Mouse (Mus musculus): ENCODE results near the gene Gpr132. TPM values are rescaled to one million over a fixed set of nuclear protein-coding genes. Genes with fewer than 3 reads are reported as not detected.

The Gpr132 gene
- total and polyA plus RNA-seq, 3 experiments, result 5.4 to 6.5 TPM; not detected in 1

GRCm38 (mm10) chr12:112881301-112881815 lies 13.3 kb upstream of the Gpr132 start:
- no peaks in the 10 kb centered on the region for H3K79me2 ChIP-seq (ENCODE audit: control insufficient read depth, insufficient read depth, low read length, poor library complexity)
- H3K27ac ChIP-seq (ENCODE audit: control insufficient read depth, low read depth, low read length), result no peak overlapping the region
- DNase-seq (ENCODE audit: low read depth, low spot score), result no peak
- TF ChIP-seq MYB (IDR thresholded peaks at IDR 0.05; ENCODE audit: low read depth, low read length), result no peak
- TF ChIP-seq MAFK (IDR thresholded peaks at IDR 0.05; ENCODE audit: borderline replicate concordance, low read depth, low read length), result no peak
- TF ChIP-seq NRF1 (IDR thresholded peaks at IDR 0.05; ENCODE audit: insufficient read depth, low read depth, low read length, poor library complexity, severe bottlenecking), result no peak
- no peak for TF ChIP-seq ZKSCAN1 (IDR thresholded peaks at IDR 0.05; ENCODE audit: low read depth, low read length)
- no peak for TF ChIP-seq BHLHE40 (IDR thresholded peaks at IDR 0.05; ENCODE audit: borderline replicate concordance, low read depth, low read length)
- TF ChIP-seq TCF12 (IDR thresholded peaks at IDR 0.05; ENCODE audit: low read depth, low read length), result no peak
- no peak for TF ChIP-seq HCFC1 (IDR thresholded peaks at IDR 0.05; ENCODE audit: low read depth, low read length)
- TF ChIP-seq SIN3A (IDR thresholded peaks at IDR 0.05; ENCODE audit: low read length), result no peak
- H3K36me3 ChIP-seq (ENCODE audit: control insufficient read depth in 1 of 2, insufficient read depth in 2 of 2, low read length in 2 of 2), result no peaks in the 10 kb centered on the region
- H3K9me3 ChIP-seq (replicated peaks; ENCODE audit: insufficient read depth, low read length), result no peaks in the 10 kb centered on the region
- H3K4me3 ChIP-seq (ENCODE audit: control insufficient read depth in 1 of 2, insufficient read depth in 1 of 2, low read depth in 2 of 2, low read length in 2 of 2), result no peak overlapping the region
- H3K9ac ChIP-seq (ENCODE audit: control insufficient read depth, low read depth, low read length, poor library complexity, severe bottlenecking), result no peak overlapping the region
- peaks cover 0 to 3% of the 10 kb centered on the region in 2 experiments; a peak in 2 of 4 replicates for H3K4me1 ChIP-seq (ENCODE audit: control insufficient read depth in 1 of 2, insufficient read depth in 2 of 2, low read length in 2 of 2)
- peaks cover 5 to 9% of the 10 kb centered on the region in 2 experiments for H3K27me3 ChIP-seq (ENCODE audit: control insufficient read depth in 1 of 2, insufficient read depth in 2 of 2, low read length in 2 of 2)

DNA sequence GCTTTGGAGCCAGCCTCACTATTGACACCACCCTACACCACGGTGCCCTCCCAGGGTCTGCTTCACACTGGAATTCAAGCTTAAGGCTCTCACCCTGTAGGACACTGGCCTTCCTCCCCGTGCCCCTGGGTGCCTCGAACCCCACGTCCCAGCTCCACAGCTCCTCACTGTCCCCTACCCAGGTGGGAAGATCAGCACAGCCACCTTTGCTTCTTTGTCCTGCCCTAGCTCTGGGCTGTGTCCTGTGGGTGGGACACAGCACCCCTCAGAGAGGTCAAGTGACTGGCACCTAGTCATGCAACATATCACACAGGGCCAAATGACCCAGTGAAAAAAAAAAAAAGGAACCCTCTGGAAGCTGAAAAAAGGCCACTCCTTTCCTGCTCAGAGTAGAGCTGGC lies 12.6 kb upstream of the Gpr132 start:
- Histone ChIP-seq H3K27me3 (ENCODE audit: control insufficient read depth in 1 of 2, insufficient read depth in 2 of 2, low read length in 2 of 2) (peaks cover 5 to 8% of the 10 kb centered on the region in 2 experiments), H3K4me3 (ENCODE audit: control insufficient read depth in 1 of 2, insufficient read depth in 1 of 2, low read depth in 2 of 2, low read length in 2 of 2) (no peak overlapping the region)

GRCm38 (mm10) chr12:112879731-112880130 lies 11.7 kb upstream of the Gpr132 start:
- no peaks in the 10 kb centered on the region for H3K36me3 ChIP-seq (ENCODE audit: control insufficient read depth in 1 of 2, insufficient read depth in 2 of 2, low read length in 2 of 2)
- H3K9me3 ChIP-seq (replicated peaks; ENCODE audit: insufficient read depth, low read length), result no peaks in the 10 kb centered on the region
- peaks cover 0 to 11% of the 10 kb centered on the region in 2 experiments; a peak in 2 of 4 replicates for H3K4me1 ChIP-seq (ENCODE audit: control insufficient read depth in 1 of 2, insufficient read depth in 2 of 2, low read length in 2 of 2)
- H3K27me3 ChIP-seq (ENCODE audit: control insufficient read depth in 1 of 2, insufficient read depth in 2 of 2, low read length in 2 of 2), result peaks cover 5% of the 10 kb centered on the region in 2 experiments
- no peak overlapping the region for H3K27ac ChIP-seq (ENCODE audit: control insufficient read depth, low read depth, low read length)
- no peaks in the 10 kb centered on the region for H3K79me2 ChIP-seq (ENCODE audit: control insufficient read depth, insufficient read depth, low read length, poor library complexity)
- no peak for TF ChIP-seq ZKSCAN1 (IDR thresholded peaks at IDR 0.05; ENCODE audit: low read depth, low read length)
- TF ChIP-seq MAFK (IDR thresholded peaks at IDR 0.05; ENCODE audit: borderline replicate concordance, low read depth, low read length), result no peak
- no peak for TF ChIP-seq CHD1 (IDR thresholded peaks at IDR 0.05; ENCODE audit: low read depth, low read length)
- TF ChIP-seq KAT2A (conservative IDR thresholded peaks at IDR 0.05; ENCODE audit: low read depth, low read length), result no peak
- no peak for TF ChIP-seq POLR2A (IDR thresholded peaks at IDR 0.05; ENCODE audit: control insufficient read depth in 1 of 2, insufficient read depth in 1 of 2, low read depth in 1 of 2, low read length in 2 of 2, poor library complexity in 1 of 2)
- TF ChIP-seq CTCF (IDR thresholded peaks at IDR 0.05 in 2 of 3, conservative IDR thresholded peaks at IDR 0.05 in 1 of 3; ENCODE audit: control insufficient read depth in 1 of 3, insufficient read depth in 1 of 3, low read depth in 2 of 3, low read length in 3 of 3, poor library complexity in 1 of 3, severe bottlenecking in 1 of 3), result no peak
- no peak for TF ChIP-seq UBTF (IDR thresholded peaks at IDR 0.05; ENCODE audit: borderline replicate concordance, insufficient read depth, low read depth, low read length)
- TF ChIP-seq TCF12 (IDR thresholded peaks at IDR 0.05; ENCODE audit: low read depth, low read length), result no peak
- no peak for TF ChIP-seq RCOR1 (IDR thresholded peaks at IDR 0.05; ENCODE audit: low read depth, low read length)
- no peak for TF ChIP-seq ZMIZ1 (IDR thresholded peaks at IDR 0.05; ENCODE audit: low read depth, low read length)
- no peak for TF ChIP-seq POLR2AphosphoS2 (IDR thresholded peaks at IDR 0.05; ENCODE audit: low read length)
- H3K4me3 ChIP-seq (ENCODE audit: control insufficient read depth in 1 of 2, insufficient read depth in 1 of 2, low read depth in 2 of 2, low read length in 2 of 2), result no peak overlapping the region
- no peak for DNase-seq (ENCODE audit: low read depth, low spot score)
- H3K9ac ChIP-seq (ENCODE audit: control insufficient read depth, low read depth, low read length, poor library complexity, severe bottlenecking), result no peak overlapping the region

More for the DNA sequence above, 12.6 kb upstream of the Gpr132 start:
- Histone ChIP-seq H3K9ac (ENCODE audit: control insufficient read depth, low read depth, low read length, poor library complexity, severe bottlenecking) (no peak overlapping the region), H3K27ac (ENCODE audit: control insufficient read depth, low read depth, low read length) (no peak overlapping the region), H3K36me3 (ENCODE audit: control insufficient read depth in 1 of 2, insufficient read depth in 2 of 2, low read length in 2 of 2) (no peaks in the 10 kb centered on the region), H3K79me2 (ENCODE audit: control insufficient read depth, insufficient read depth, low read length, poor library complexity) (no peaks in the 10 kb centered on the region), H3K9me3 (replicated peaks; ENCODE audit: insufficient read depth, low read length) (no peaks in the 10 kb centered on the region), H3K4me1 (ENCODE audit: control insufficient read depth in 1 of 2, insufficient read depth in 2 of 2, low read length in 2 of 2) (peaks cover 0 to 10% of the 10 kb centered on the region in 2 experiments; a peak in 2 of 4 replicates)
- no peak for DNase-seq (ENCODE audit: low read depth, low spot score)
- TF ChIP-seq MYC (IDR thresholded peaks at IDR 0.05; ENCODE audit: low read depth, low read length) (no peak), ZNF384 (IDR thresholded peaks at IDR 0.05; ENCODE audit: low read depth, low read length) (0 out of 2 replicates have a peak, but pooled peaks have one; percentile 28)

Data from MEL (cell line).